Mouse (Mus musculus) R1 (cell line): Measurements from ENCODE around the gene Mrps18b.

ENCODE experiments used
- DNase-seq: peaks from one replicate; pipeline ENCODE4 v3.0.0-alpha.2; 2018; ENCODE audit warnings: low read depth, low spot score

Mrps18b gene

DNA sequence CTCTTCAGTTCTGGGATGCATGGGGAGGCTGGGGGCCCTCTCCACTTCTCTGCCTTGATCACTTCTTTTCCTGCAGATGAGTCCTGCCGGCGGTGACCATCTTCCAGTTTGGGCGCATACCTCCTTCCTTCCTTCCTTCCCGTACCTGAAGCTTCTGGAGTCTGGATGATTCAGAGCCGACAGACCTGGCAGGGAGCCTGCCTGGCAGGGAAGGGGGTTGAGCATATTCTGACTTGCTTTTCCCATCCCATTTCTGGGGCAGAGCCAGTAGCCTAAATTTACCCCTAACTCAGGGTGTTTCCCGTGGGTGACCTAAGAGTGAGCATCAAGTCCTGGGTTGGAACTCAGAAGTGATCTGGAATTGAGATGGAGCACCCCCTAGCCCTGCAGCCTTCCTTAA lies 41.5 kb downstream of the Mrps18b start:
- DNase-seq: no peak

DNA sequence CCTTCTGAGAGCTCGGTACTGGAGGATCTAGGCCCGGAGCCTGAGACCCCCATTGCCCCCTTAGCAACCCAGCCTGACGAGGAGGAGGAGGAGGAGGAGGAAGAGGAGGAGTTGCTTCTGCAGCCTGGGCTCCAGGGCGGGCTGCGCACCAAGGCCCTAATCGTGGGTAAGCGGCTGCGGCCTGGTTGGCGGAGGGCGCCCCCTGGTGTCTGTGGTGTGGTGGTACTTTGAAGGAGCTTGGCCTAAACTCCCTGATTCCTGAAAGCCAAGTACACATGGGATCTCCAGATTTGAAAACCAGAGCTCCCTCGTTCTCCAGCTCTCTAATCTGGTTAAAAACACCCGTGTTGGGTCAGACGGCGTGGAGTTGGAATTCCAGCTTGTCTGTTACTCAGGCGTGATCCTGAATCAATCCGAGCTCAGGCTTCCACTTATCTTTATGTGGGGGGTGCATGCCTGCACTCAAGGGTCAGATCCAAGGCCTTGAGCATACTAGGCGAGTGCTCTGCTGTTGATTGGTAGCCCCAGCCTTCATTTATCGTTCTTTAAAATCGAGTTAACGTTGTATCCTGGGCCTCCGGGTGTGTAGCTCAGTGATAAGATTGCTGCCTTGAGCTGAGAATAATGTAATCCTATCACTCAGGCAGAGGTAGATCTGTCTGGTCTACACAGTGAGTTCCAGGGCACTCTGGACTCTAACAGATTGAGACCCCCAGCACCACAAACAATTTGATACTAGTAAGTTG lies 42.2 kb downstream of the Mrps18b start:
- peak; percentile 81 for DNase-seq

DNA sequence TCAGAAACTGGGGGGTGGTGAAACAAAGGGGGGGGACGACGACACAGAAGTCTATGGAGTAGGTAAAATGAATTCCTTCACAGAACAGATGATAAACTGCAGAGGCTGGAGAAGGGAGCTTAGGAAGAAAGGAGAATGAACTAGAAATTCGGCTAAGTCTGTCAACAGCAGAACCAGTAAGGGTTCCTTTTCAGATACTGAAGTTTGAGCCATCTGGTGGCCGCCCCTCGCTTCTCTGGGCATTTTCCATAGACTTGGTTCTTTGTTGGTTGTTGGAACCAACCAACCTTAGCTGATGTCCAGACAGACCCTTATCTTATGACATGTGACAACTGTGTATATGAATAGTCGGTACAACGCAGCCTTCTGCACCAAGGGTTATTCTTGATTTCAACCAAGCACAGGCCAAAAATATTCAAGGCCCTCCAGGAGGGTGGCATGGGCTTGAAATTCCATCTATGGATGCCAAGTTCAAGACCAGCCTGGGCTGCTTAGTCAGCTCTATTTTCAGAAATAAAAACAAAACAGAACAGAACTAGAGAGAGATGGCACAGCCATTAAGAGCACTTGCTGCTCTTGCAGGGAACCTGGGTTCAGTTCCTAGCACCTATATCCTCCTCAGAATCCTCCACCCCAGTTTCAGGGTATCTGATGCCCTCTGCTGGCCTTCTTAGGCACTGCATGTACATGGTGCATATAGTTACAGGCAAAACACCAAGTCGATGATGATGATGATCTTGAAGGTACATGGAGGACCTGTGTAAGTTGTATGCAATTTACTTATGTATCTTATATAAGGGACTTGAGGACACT lies 45.1 kb downstream of the Mrps18b start:
- peak; percentile 86 for DNase-seq

DNA sequence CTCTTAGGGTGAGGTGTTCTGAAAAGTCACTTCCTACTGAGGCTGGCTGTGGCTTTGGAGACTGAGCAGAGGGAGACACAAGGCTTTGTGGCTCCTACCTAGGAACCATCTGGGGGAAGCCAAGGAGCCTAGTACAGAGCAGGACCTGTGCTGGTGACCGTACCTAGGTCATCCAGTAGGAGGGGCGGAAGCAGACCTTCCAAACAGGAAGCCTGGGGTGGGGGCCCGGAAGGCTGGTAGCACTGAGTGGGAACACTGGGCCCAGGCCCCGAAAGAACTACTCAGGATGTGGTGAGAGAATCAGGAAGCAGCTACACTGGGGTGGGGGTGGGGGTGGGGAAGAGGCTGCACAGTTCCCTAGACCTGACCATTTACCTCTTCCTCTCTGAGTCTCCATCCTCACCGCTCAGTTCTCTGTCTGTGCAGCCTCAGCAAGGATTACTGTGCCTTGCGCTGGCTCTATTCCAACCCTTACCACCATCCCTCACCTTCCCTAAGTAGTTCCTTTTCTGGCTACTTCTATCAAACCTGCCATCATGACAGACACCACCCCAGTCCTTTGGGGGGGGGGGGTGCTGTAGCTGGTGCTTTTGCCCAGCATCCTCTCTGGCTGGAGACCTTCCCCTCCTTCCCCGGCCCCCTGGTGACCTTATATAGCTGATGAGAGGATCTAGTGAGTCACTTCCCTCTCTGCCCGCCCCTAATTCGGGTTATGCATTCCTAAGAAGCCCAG lies 45.9 kb downstream of the Mrps18b start:
- DNase-seq: peak; percentile 93

DNA sequence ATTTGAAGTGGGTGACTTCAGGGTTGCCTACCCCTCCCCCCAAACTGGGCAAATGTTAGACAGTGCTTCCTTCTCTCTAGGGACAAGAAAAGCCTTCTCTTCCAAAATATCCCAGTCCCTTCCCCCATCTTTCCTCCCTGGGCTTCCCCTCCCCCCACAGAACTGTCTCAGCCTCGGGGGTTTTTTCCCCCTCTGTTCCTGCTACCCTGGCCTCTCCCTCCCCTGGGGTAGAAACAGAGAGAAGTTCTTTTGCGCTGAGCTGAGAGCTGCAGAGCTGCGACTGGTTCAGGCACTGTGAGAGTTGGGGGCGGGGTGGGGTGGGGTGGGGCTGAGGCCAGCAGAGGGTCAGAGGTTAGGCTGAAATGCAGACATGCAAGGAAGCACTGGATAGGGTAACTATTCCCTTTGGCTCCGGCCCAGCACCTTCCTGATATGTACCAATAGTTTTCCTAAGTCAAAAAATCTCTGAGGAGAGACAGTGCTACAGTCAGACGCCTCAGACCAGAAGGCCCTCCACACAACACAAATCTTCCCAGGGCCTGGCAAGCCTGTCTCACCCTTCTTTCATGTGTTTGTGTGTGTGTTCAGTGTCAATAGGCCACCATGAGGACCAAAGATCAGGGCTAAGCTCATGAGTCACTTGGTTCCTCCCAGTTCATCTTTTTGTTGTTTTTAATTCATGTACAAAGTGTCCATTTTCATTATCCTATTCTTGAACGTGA lies 46.7 kb downstream of the Mrps18b start:
- DNase-seq: peak; percentile 91

DNA sequence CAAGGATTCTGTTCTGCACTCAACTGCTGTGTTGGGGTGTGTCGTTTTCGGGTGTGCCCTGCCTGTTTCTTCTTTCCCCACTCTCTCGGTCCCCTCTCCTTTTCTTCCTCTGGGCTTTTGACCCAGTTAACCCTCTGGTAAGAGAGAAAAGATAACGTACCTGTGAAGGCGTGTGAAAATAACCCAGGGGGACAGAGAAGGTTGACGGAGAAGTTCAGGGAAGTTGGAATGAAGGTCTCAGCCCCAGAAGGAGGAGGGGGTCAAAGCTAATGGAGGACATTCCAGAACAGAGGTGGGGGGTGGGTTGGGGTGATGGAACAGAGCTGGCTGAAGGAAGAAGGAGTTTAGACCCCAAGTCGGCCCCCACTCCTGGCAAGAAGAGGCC lies 47.2 kb downstream of the Mrps18b start:
- peak; percentile 48 for DNase-seq

DNA sequence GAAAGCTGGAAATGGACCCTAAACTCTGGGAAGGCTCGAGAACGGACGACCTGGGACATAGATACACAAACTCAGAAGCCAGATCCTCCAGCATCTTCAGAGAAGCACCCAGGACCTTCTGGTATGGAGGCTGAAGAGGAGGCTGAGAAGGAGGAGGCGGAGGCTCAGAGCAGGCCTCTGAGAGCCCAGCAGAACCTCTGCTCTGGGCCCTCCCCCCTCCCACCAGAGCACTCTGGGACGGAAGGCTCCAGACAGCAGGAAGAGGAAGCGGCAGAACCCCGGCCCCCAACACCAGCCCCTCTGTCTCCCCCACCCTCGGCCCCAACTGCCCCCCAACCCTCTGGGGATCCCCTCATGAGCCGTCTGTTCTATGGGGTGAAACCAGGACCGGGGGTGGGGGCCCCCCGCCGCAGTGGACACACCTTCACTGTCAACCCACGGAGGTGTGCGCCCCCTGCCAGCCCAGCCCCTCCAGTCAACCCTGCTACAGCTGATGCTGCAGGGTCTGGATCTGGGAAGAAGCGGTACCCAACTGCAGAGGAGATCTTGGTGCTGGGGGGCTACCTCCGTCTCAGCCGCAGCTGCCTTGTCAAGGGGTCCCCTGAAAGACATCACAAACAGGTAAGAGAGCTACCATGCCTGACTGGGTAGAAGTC lies 47.9 kb downstream of the Mrps18b start:
- DNase-seq: peak; percentile 53

DNA sequence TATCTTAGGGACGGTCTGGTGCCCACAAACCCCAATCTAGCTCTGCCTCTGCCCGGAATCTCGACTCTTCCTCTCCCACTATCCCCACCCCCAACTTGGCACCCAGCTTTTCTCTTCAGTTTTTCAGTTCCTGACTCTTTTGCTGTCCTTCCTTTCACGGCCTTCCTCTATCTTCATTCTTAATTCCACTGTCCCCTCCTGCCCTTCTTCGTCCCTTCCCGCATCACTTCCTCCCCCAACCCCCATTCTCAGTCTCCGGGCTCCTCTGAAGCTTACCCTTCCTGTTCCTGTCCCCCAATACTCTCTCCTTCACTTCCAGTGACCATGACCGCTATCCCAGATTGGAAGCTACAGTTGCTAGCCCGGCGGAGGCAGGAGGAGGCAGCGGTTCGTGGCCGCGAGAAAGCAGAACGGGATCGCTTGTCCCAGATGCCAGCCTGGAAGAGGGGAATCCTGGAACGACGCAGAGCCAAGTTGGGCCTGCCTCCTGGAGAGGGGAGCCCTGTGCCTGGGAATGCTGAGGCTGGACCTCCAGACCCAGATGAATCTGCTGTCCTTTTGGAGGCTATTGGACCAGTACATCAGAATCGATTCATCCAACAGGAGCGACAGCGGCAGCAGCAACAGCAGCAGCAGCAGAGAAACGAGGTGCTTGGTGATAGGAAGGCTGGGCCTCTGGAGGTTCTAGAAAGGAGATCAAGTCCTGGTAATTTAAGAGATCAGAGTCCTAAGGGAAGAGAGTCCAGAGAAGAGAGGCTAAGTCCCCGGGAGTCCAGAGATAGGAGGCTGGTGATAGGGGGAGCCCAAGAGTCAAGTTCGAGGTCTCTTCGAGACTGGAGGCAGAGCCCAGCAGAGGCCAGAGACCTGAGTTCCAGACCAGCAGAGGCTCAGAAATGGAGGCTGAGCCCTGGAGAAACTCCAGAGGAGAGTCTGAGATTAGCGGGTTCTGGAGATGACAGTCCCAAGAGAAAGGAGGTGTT lies 49.0 kb downstream of the Mrps18b start:
- DNase-seq: peak; percentile 49

DNA sequence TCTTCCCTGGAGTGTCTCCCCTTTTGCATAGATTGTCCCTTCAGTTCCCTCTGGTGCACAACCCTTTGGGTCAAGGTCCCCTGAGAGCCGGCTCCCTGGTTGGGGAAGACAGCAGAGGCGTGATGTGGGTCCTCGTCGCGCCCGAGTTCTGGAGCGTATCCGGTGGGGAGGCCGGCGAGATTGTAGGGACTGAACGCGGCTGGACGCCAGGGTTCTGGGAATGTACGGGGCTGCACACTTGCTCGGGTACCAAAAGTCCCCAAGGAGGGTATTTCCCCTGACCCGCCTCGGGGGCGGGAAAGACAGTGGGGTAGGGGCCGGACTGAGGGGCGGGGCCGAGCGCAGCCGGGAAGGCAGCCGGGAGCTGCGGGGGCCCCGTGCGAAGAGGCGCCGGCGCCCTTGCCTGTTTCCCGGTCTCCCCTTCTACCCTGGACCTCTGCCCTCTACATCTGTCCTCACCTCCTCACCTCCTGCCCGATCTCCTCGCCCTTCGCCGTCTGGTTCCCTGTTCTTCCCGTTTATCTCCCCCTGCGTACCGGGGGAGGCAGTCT lies 49.8 kb downstream of the Mrps18b start:
- peak; percentile 83 for DNase-seq

DNA sequence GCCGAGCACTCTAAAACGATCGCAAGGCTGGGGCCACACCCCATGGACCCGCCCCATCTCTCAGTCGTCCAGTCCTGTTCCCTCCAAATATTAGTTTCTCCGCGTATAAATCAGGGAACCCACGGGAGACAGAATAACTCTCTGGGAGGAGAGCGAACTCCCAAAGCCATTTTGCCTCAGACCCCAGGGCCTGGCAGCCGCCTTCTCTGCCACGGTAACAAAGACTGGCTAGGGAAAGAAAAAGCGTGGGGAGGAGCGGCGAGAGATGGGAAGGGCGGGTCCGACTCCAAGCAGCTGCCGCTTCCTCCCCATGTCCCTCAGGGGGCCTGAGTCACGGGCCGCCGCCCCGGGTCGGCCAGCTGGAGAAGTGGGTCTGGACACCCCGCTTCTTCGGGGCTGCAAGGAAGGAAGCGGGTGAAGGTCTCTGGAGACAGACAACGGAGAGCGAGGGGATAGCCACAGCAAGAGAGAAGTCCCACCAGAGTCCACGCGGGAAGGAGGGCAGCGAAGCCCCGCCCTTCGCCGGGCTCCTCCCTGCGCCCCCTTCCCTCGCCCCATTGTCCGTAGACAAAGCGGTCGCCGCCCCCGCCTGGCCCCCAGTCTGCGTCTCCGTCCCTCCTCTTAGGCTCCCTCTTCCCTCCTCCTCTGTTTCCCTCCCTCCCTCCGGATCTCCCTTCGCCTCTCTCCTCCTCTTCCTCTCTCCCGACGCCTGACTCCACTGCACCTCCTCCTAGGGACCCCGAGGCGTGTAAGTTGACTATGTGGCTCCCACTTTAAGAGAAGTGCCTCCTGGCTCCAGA lies 50.5 kb downstream of the Mrps18b start, which contains the start of gene Ppp1r18:
Gene Ppp1r18 (plus strand): TSS at position 113 of the 800 bp plus-strand sequence.
- peak; percentile 88 for DNase-seq

DNA sequence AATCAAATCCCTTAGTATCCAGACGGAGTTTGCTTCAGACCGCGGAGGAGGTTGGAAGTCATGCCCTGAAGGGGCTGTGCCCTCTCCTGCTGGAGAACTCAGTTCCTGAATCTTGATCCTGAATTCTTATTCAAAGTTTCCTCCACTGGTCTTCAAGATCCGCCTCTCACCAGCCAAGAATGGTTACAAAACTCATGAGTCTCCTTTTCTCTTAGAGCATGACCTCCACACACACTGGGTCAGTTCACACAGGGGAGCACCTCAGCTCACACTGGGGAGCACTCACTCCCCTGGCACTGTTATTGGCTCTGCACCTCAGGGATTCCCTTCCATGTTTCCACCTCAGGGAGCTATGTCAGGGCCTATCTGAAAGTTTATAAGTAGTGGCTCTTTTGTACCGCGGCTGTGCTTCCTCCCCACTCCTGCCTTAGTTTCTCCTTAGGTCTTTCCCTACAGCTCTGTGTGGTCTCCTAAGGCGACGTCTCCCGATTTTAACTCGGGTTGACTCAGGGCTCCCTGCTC lies 51.3 kb downstream of the Mrps18b start:
- DNase-seq: peak; percentile 55

DNA sequence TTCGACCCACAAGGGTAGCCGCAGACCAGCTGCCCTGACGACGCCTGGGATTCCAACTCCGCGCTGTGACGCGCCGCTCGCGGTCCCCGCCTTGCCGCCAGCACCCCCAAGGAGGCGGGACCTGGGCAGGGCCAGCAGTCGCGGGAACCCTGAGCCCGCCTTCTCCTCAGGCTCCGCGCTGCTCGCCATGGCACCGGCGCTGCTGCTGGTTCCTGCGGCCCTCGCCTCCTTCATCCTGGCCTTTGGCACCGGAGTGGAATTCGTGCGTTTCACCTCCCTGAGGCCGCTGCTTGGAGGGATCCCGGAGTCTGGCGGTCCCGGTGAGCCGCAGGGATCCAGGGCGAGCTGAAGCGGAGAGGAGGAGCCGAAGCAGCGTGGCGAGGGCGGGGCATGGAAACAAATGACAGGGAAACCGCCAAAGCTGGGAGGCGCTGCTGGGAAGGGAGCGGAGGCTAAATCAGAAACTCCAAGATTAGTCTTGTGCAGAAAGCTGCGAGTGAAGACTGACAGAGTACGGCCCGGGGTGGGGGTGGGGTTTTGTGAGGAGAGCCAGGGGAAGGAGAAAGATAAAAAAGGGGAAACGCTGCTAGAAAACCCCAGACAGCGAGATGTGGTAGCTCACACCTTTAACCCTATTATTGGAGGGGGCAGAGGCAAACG lies 54.9 kb downstream of the Mrps18b start, which contains the start of gene Nrm:
Gene Nrm (plus strand): TSS at position 121 of the 660 bp plus-strand sequence.
- DNase-seq: peak; percentile 95

DNA sequence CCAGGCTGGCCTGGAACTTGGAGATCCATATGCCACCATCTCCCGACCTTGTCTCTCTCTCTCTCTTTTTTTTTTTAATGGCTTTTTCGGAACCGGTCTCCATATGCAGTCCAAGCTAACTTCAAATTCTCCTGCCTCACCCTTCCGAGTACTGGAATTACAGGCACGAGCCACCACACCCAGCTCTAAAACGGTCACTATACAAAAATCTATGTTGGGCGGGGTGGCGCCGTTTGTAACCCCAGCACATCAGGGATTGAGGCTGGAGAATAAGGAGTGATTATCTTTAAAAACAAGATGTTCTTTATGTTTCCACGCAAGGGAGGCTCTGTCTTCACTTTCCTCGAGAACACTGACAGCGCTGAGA lies 55.4 kb downstream of the Mrps18b start:
- no peak for DNase-seq
